In genomic region chr2:143914221-143914620, GRCm38 (mm10) we compare ENCODE assay signal across 8 mouse cellular contexts. TPM values are rescaled to one million over a fixed set of nuclear protein-coding genes. Genes with fewer than 3 reads are reported as not detected.
DNase-seq lines count a peak whose midpoint lies in the region; ATAC-seq and TF ChIP-seq lines count a peak whose summit lies in the region.

No protein-coding gene starts in this region.

- peak overlapping the region; percentile 84 for H3K4me3 ChIP-seq in kidney, embryonic 15.5 days (replicated peaks)
- peak overlapping the region; percentile 87 for H3K4me3 ChIP-seq in hindbrain, postnatal 0 days (ENCODE audit: low read length)
- H3K4me3 ChIP-seq in midbrain, postnatal 0 days (ENCODE audit: low read depth, low read length): peak overlapping the region; percentile 89

- ATAC-seq in kidney, embryonic 15.5 days (replicated peaks; ENCODE audit: low FRiP score): no peak
- ATAC-seq in hindbrain, postnatal 0 days: no peak
- no peak for ATAC-seq in midbrain, postnatal 0 days (ENCODE audit: low FRiP score)

- H3K27me3 ChIP-seq in kidney, embryonic 15.5 days: no peaks in the 10 kb centered on the region
- H3K27me3 ChIP-seq in hindbrain, postnatal 0 days (ENCODE audit: insufficient read depth, low read length): no peaks in the 10 kb centered on the region
- H3K27me3 ChIP-seq in midbrain, postnatal 0 days (ENCODE audit: insufficient read depth, low read length): no peaks in the 10 kb centered on the region

- H3K27ac ChIP-seq in kidney, embryonic 15.5 days: peak overlapping the region; percentile 99
- peak overlapping the region; percentile 97 for H3K27ac ChIP-seq in hindbrain, postnatal 0 days
- peak overlapping the region; percentile 94 for H3K27ac ChIP-seq in midbrain, postnatal 0 days (ENCODE audit: low read depth, low read length)

- no peaks in the 10 kb centered on the region for H3K9me3 ChIP-seq in kidney, embryonic 15.5 days (replicated peaks)
- no peaks in the 10 kb centered on the region for H3K9me3 ChIP-seq in hindbrain, postnatal 0 days (ENCODE audit: low read length)
- H3K9me3 ChIP-seq in midbrain, postnatal 0 days (ENCODE audit: low read length): no peaks in the 10 kb centered on the region

- DNase-seq in kidney, adult 18-20 months: no peak
- peak; percentile 25 for DNase-seq in embryo, embryonic 9.5 days (ENCODE audit: extremely low spot score)
- DNase-seq in hindbrain, postnatal 0 days (ENCODE audit: low spot score): no peak
- no peak for DNase-seq in midbrain, postnatal 0 days (ENCODE audit: low spot score)
- no peak for DNase-seq in layer of hippocampus, adult 8-10 months (ENCODE audit: low spot score in 2 of 2)
- DNase-seq in urinary bladder, adult 18-20 months (ENCODE audit: low spot score in 2 of 2): no peak
- DNase-seq in c-Kit-positive CD71-positive TER-119-positive erythroid progenitor cells, embryonic 14.5 days (ENCODE audit: low spot score): no peak

- H3K36me3 ChIP-seq in kidney, embryonic 15.5 days: no peaks in the 10 kb centered on the region
- H3K36me3 ChIP-seq in hindbrain, postnatal 0 days (ENCODE audit: insufficient read depth, low read length): no peaks in the 10 kb centered on the region
- no peaks in the 10 kb centered on the region for H3K36me3 ChIP-seq in midbrain, postnatal 0 days (ENCODE audit: insufficient read depth, low read length)

- 5% methylated on average over 10 of the region's 10 CpGs for WGBS in kidney, embryonic 15.5 days
- 7% methylated on average over 10 of the region's 10 CpGs for WGBS in hindbrain, postnatal 0 days
- WGBS in midbrain, postnatal 0 days: 8% methylated on average over 10 of the region's 10 CpGs

- peaks cover 31% of the 10 kb centered on the region for H3K4me1 ChIP-seq in kidney, embryonic 15.5 days
- peaks cover 8% of the 10 kb centered on the region for H3K4me1 ChIP-seq in hindbrain, postnatal 0 days (ENCODE audit: insufficient read depth, low read length)
- H3K4me1 ChIP-seq in midbrain, postnatal 0 days (ENCODE audit: insufficient read depth, low read length): peaks cover 15% of the 10 kb centered on the region

- H3K9ac ChIP-seq in kidney, embryonic 15.5 days: peak overlapping the region; percentile 86
- H3K9ac ChIP-seq in hindbrain, postnatal 0 days (replicated peaks; ENCODE audit: low read length): peak overlapping the region; percentile 92
- H3K9ac ChIP-seq in midbrain, postnatal 0 days (replicated peaks; ENCODE audit: low read length, poor library complexity, severe bottlenecking): peak overlapping the region; percentile 94

- peak overlapping the region; percentile 73 for H3K4me2 ChIP-seq in kidney, embryonic 15.5 days
- peak overlapping the region; percentile 71 for H3K4me2 ChIP-seq in hindbrain, postnatal 0 days (ENCODE audit: low read depth, low read length)
- peak overlapping the region; percentile 78 for H3K4me2 ChIP-seq in midbrain, postnatal 0 days (ENCODE audit: low read depth, low read length, poor library complexity, severe bottlenecking)

- TF ChIP-seq CTCF in hindbrain, postnatal 0 days (IDR thresholded peaks at IDR 0.05; ENCODE audit: low read depth): no peak
- TF ChIP-seq CTCF in midbrain, postnatal 0 days (IDR thresholded peaks at IDR 0.05): no peak

RNA-seq across cellular contexts. Expression of gene Dstn, which starts 0.9 kb away (rescaled TPM):
- 387 and 407 TPM in 2 replicates for polyA plus RNA-seq in kidney, embryonic 15.5 days (2015; fragmentation: Nextera tagmentation; extraction: Ambion mirVana)
- 197 and 198 TPM in 2 replicates for total RNA-seq in hindbrain, postnatal 0 days (2014; rRNA removed)
- polyA plus RNA-seq in hindbrain, postnatal 0 days (2015; fragmentation: Nextera tagmentation; extraction: Ambion mirVana): 409 and 418 TPM in 2 replicates
- 244 and 284 TPM in 2 replicates for total RNA-seq in midbrain, postnatal 0 days (2014; rRNA removed)
- 409 and 413 TPM in 2 replicates for polyA plus RNA-seq in midbrain, postnatal 0 days (2015; fragmentation: Nextera tagmentation; extraction: Ambion mirVana)
- 100 to 1,000 TPM; 176 to 193 (median 185) TPM for total RNA-seq in layer of hippocampus, adult 8-10 months (2022)

RNA-seq across cellular contexts. Expression of gene Bfsp1, which starts 51.2 kb away (rescaled TPM):
- polyA plus RNA-seq in kidney, embryonic 15.5 days (2015; fragmentation: Nextera tagmentation; extraction: Ambion mirVana): 1.3 and 1.5 TPM in 2 replicates
- total RNA-seq in hindbrain, postnatal 0 days (2014; rRNA removed): 0.90 and 1.9 TPM in 2 replicates
- polyA plus RNA-seq in hindbrain, postnatal 0 days (2015; fragmentation: Nextera tagmentation; extraction: Ambion mirVana): 2.2 and 2.3 TPM in 2 replicates
- total RNA-seq in midbrain, postnatal 0 days (2014; rRNA removed): 1.5 and 2.5 TPM in 2 replicates
- 2.5 TPM in 2 replicates for polyA plus RNA-seq in midbrain, postnatal 0 days (2015; fragmentation: Nextera tagmentation; extraction: Ambion mirVana)
- 1 to 10 TPM; 1.2 to 3.0 (median 1.9) TPM for total RNA-seq in layer of hippocampus, adult 8-10 months (2022)
